Mouse (Mus musculus) lung, embryonic 14.5 days (tissue): ENCODE measurements at regions not wholly inside any gene's neighbourhood (a gene's known extent, or its start where the extent isn't known, plus 50 kb on each side); places are given as distances from the start of the nearest gene placed in this dataset.

ENCODE experiments used
- ATAC-seq: fragments of 200-750 bp; cut with Nextera tagmentation; 2 replicates; pipeline ENCODE4 v1.8.0; 2017; ENCODE audit warnings: mild to moderate bottlenecking, moderate TSS enrichment, moderate library complexity; ENCODE audit not compliant: insufficient read depth
- DNase-seq: peaks from one replicate; pipeline ENCODE4 v3.0.0-alpha.2; 2015
- H3K27ac ChIP-seq: fragments of 300-500 bp; sonication (generic); 2 replicates; pipeline ENCODE4 v1.5.1; 2014; ENCODE audit warnings: low read depth, mild to moderate bottlenecking, moderate library complexity
- H3K27me3 ChIP-seq: fragments of 300-500 bp; sonication (generic); 2 replicates; pipeline ENCODE4 v1.6.1; 2014; ENCODE audit warnings: low read length, control low read depth; ENCODE audit not compliant: insufficient read depth
- H3K36me3 ChIP-seq: fragments of 300-500 bp; sonication (generic); 2 replicates; pipeline ENCODE4 v1.6.1; 2014; ENCODE audit warnings: control low read depth; ENCODE audit not compliant: insufficient read depth
- H3K4me1 ChIP-seq: fragments of 300-500 bp; sonication (generic); 2 replicates; pipeline ENCODE4 v1.6.1; 2014; ENCODE audit warnings: antibody characterized with exemption, control low read depth; ENCODE audit not compliant: insufficient read depth
- H3K4me2 ChIP-seq: fragments of 300-500 bp; sonication (generic); 2 replicates; pipeline ENCODE4 v1.6.1; 2014; ENCODE audit warnings: mild to moderate bottlenecking
- H3K4me3 ChIP-seq: fragments of 300-500 bp; sonication (generic); 2 replicates; pipeline ENCODE4 v1.5.1; 2014; ENCODE audit warnings: low read depth, low read length
- H3K9ac ChIP-seq: fragments of 300-500 bp; sonication (generic); 2 replicates; pipeline ENCODE4 v1.6.1; 2014
- H3K9me3 ChIP-seq: fragments of 300-500 bp; sonication (generic); 2 replicates; pipeline ENCODE4 v1.6.1; 2016; ENCODE audit warnings: low read depth, low read length, control low read depth
- CTCF ChIP-seq: IDR thresholded peaks from 2 replicates; pipeline ENCODE4 v1.5.1; 2016; ENCODE audit warnings: antibody characterized with exemption, low read depth
- WGBS: fragments of 180-500 bp; shearing (Covaris S2); extraction: QIAGEN DNeasy Blood & Tissue Kit; methylation state at CpG from one replicate; pipeline ENCODE4 v1.1.7; 2014; 5-methylcytosine and 5-hydroxymethylcytosine counted together

- peak overlapping the region; percentile 31 for H3K4me2 ChIP-seq
- H3K9ac ChIP-seq: no peak overlapping the region
- no peaks in the 10 kb centered on the region for H3K36me3 ChIP-seq
- no peaks in the 10 kb centered on the region for H3K9me3 ChIP-seq
- TF ChIP-seq CTCF: no peak
- no peak overlapping the region; the same call in 1 of the 2 replicates for H3K27ac ChIP-seq
- no peak overlapping the region for H3K4me3 ChIP-seq
- peak; percentile 74 for DNase-seq
- ATAC-seq: peak; percentile 73
- 0 out of 2 replicates have a peak, but pooled peaks cover 3% of the 10 kb centered on the region for H3K4me1 ChIP-seq
- 21% methylated on average over 4 of the region's 4 CpGs for WGBS
- H3K27me3 ChIP-seq: no peaks in the 10 kb centered on the region
Measured at GRCm38 (mm10) chr15:50361751-50362507, 3522.8 kb upstream of the Gm7489 start.

DNA sequence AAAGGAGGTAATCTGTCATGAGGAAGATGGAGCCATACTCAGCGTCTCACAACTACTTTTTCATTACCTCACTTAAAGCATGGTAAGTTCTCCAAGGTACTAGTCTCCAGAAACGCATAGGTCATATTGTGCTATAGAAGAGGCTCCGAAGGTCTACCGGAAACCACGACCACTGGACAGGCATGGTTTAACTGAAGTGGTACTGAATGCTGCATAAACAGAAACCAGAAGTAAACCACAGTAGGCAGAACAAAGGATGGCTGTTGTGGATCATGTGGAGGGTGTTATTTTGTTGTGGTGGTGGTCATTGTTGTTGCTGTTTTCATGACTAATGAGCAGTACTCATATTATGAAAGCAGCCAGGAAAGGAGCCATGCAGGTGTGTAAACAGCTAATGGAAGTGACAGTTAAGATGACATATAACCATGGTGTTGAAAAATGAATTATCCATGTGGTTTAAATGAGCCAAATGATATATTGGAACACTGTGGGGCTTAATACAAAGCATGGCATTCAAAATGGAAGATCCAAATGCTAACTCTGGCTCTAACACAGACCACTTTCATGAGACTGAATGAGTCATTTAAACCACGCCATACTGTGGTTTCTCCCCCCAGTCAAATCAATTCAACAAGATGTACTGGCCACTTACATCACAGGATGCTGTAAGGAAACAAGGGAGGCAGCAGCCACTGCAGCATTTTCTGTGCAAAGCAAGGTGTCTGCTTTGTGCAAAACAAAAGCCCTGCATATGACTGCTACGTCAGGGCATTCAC, 3484.5 kb upstream of the Gm7489 start:
- H3K4me3 ChIP-seq: no peak overlapping the region
- TF ChIP-seq CTCF: no peak
- no peaks in the 10 kb centered on the region for H3K27me3 ChIP-seq
- H3K9ac ChIP-seq: no peak overlapping the region
- no peak overlapping the region for H3K27ac ChIP-seq
- H3K4me1 ChIP-seq: no peaks in the 10 kb centered on the region
- ATAC-seq: no peak
- DNase-seq: no peak
- no peaks in the 10 kb centered on the region for H3K36me3 ChIP-seq
- WGBS: 90% methylated on average over 7 of the region's 7 CpGs
- H3K9me3 ChIP-seq: no peaks in the 10 kb centered on the region
- H3K4me2 ChIP-seq: no peak overlapping the region

DNA sequence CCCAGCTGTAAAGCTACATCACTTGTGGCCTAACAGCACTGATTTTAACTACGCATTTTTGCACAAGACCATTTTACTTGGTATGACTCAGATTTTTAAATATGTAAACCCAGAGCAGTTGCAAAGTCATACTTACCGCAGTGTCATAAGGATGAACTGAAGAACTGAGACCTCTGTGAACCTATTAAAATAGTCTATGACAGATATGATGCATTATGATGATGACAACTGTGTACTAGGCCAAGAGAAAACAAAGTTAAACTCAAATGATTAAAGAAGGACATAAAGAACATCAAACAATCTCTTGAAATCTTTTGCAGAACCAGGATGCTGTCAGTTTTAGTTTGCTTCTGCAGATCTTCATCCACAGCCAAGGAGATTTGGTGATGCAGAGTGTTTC, 3483.3 kb upstream of the Gm7489 start:
- no peak overlapping the region for H3K27ac ChIP-seq
- H3K36me3 ChIP-seq: no peaks in the 10 kb centered on the region
- no peaks in the 10 kb centered on the region for H3K4me1 ChIP-seq
- H3K4me2 ChIP-seq: no peak overlapping the region
- no peak overlapping the region for H3K9ac ChIP-seq
- H3K9me3 ChIP-seq: no peaks in the 10 kb centered on the region
- DNase-seq (no peak), ATAC-seq (no peak)
- TF ChIP-seq CTCF: no peak
- no peaks in the 10 kb centered on the region for H3K27me3 ChIP-seq
- no peak overlapping the region for H3K4me3 ChIP-seq
- WGBS: 89% methylated on average over 2 of the region's 2 CpGs

GRCm38 (mm10) chr15:50402551-50402950, 3482.2 kb upstream of the Gm7489 start:
- Histone ChIP-seq H3K27me3 (no peaks in the 10 kb centered on the region), H3K36me3 (no peaks in the 10 kb centered on the region), H3K4me2 (no peak overlapping the region), H3K27ac (no peak overlapping the region), H3K4me3 (no peak overlapping the region), H3K9ac (no peak overlapping the region), H3K4me1 (no peaks in the 10 kb centered on the region), H3K9me3 (no peaks in the 10 kb centered on the region)
- no peak for TF ChIP-seq CTCF
- 82% methylated on average over 1 of the region's 1 CpGs for WGBS
- no peak for ATAC-seq
- no peak for DNase-seq

- Histone ChIP-seq H3K4me1 (no peaks in the 10 kb centered on the region), H3K27me3 (no peaks in the 10 kb centered on the region), H3K27ac (no peak overlapping the region), H3K9ac (no peak overlapping the region), H3K4me3 (no peak overlapping the region), H3K4me2 (no peak overlapping the region), H3K9me3 (no peaks in the 10 kb centered on the region), H3K36me3 (no peaks in the 10 kb centered on the region)
- ATAC-seq (no peak), DNase-seq (no peak)
- TF ChIP-seq CTCF: no peak
- 93% methylated on average over 2 of the region's 2 CpGs for WGBS
Measured at GRCm38 (mm10) chr15:50403883-50404282, 3480.8 kb upstream of the Gm7489 start.

GRCm38 (mm10) chr15:50408985-50409384, 3475.7 kb upstream of the Gm7489 start:
- Histone ChIP-seq H3K4me2 (no peak overlapping the region), H3K27ac (no peak overlapping the region), H3K9ac (no peak overlapping the region), H3K36me3 (no peaks in the 10 kb centered on the region), H3K27me3 (no peaks in the 10 kb centered on the region), H3K9me3 (no peaks in the 10 kb centered on the region), H3K4me1 (no peaks in the 10 kb centered on the region), H3K4me3 (no peak overlapping the region)
- no peak for TF ChIP-seq CTCF
- ATAC-seq (no peak), DNase-seq (no peak)
- 56% methylated on average over 2 of the region's 2 CpGs for WGBS

GRCm38 (mm10) chr15:50417641-50418040, 3467.1 kb upstream of the Gm7489 start:
- Histone ChIP-seq H3K4me1 (no peaks in the 10 kb centered on the region), H3K4me2 (no peak overlapping the region), H3K36me3 (no peaks in the 10 kb centered on the region), H3K9me3 (no peaks in the 10 kb centered on the region), H3K27me3 (no peaks in the 10 kb centered on the region), H3K27ac (no peak overlapping the region), H3K9ac (no peak overlapping the region), H3K4me3 (no peak overlapping the region)
- WGBS: 89% methylated on average over 1 of the region's 1 CpGs
- ATAC-seq: no peak
- no peak for DNase-seq
- TF ChIP-seq CTCF: no peak
